Mouse (Mus musculus) adrenal gland, postnatal 10 days (tissue): ENCODE results near the gene Atf6. TPM values are rescaled to one million over a fixed set of nuclear protein-coding genes. Genes with fewer than 3 reads are reported as not detected.

ENCODE experiments used
- DNase-seq: peaks from one replicate; pipeline ENCODE4 v3.0.0; 2021; ENCODE audit warnings: mixed read lengths
- total RNA-seq, 2 experiments: library from RNA; stranded (reverse); gene quantifications; 2 replicates each; pipeline ENCODE4 v1.2.3; 2021

Atf6 gene
- total RNA-seq, 2 experiments from 2014 or later, result 26.1 to 27.6 TPM

DNA sequence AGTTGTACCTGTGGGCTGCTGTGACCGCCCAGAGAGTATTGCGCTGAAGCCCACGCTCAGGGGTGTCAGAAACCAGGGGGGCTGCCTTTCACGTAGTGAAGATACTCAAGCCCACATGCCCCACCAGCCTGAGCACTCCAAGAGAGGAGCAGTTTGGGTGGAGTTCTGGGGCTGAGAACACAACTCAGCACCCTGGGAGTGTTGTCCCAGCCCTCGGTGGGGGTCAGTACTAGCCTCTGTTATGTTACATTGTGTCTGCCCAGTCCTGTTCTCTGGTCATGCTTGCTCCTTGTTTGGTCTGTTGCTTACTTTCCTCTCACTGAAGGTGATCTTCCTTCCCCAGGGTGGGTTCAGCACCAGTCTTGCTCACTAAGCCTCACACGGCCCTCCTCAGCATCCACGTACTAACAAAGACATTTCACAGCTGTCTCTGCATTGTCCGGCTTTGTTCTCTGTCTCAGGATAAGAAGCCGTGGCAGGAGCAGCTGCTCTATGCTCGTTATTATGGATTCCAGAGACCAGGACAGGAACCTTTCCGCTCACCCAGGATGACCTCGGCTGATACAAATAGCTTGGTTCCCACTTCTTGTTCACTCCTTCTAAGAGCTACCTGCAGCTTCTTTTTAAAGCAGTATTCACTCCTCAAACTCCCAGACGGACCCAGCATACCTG lies 209.8 kb downstream of the Atf6 start:
- no peak for DNase-seq

GRCm38 (mm10) chr1:170657228-170657521 lies 210.4 kb downstream of the Atf6 start:
- DNase-seq, result no peak

DNA sequence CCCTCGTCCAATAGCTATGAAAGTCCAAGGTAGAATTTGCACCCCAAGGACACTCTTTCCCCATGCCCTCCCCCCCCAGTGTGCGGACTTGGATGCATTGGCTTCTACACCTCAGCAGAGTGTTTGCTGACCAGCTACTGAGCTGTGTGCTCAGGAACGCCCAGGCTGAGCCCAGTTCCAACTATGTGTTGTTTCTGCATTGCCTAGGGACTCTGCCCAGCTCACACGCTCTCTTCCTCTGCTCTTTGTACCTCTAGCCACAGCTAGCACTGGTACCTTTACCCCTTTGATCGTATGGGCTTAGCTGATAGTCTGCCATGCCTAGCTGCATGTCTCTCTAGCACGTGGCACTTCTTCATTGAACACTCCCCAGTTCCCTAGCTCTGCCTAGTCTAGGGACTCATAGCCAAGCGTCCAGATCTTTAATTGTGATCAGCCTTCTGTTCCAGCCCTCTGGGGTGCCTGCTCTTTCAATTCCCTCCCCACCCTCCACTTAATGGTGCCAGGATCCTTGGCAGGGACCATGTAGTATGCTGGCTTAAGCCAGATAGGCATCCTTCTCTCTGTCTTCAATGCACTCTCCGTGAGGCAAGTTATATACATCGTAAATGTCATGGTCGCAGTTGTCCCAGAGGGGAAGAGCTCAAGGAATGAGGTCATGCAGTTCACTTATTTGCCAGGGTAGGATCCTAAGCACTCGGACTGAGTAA lies 210.9 kb downstream of the Atf6 start:
- DNase-seq, result no peak

DNA sequence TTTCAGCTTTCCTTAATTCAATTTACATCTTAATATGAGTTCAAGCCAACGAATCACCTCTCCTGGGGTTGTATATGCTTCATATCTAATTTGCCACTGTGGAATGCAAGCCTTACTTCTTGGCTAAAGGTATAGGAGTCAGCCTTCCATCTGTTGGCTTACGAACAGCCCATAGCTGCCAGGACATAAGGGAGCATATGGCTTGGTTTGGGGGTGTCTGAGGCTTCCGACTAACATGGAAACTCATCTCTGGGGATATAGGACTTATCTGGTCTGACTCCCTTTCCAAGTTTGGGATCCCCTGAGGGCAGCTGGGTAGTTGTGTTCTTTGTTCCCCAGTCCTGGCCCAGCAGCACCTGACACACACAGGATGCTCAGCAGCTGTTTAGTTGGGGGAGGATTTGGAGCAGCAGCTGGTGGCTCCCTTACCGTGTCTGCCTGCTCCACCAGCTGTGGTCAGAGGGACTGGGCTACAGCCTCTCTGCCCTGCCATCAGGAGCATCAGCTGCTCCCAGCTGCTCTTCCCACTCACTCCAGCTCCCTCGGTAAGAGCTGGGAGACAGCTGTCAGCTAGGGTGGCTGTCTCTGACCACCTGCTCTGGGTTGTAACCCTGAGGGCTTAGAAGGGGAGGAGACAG lies 212.2 kb downstream of the Atf6 start:
- no peak for DNase-seq

Other genes starting within 250 kb of the Atf6 start
- gene Olfml2b, start 223.2 kb downstream of the Atf6 start, total RNA-seq, result 10 to 100 TPM; 16.0 to 17.9 TPM
- under 1 TPM; 0.45 to 0.76 TPM for gene Gm26620, start 17.3 kb upstream of the Atf6 start, total RNA-seq
- 10 to 100 TPM; 14.0 to 17.7 TPM for gene Dusp12, start 17.8 kb upstream of the Atf6 start, total RNA-seq
- under 1 TPM in 1 of 2 experiments, not detected in 1; 0.24 TPM for gene Fcrlb, start 45.2 kb upstream of the Atf6 start, total RNA-seq
- 1 to 10 TPM; 3.0 to 3.2 TPM for gene Fcrla, start 59.8 kb upstream of the Atf6 start, total RNA-seq
- gene Fcgr2b, start 108.8 kb upstream of the Atf6 start, total RNA-seq, result 10 to 100 TPM; 12.4 to 22.3 TPM
- 1 to 10 TPM in 1 of 2 experiments, under 1 TPM in 1; 0.85 to 1.2 TPM for gene Fcgr4, start 151.1 kb upstream of the Atf6 start, total RNA-seq
- gene Fcgr3, start 197.2 kb upstream of the Atf6 start, total RNA-seq, result 10 to 100 TPM in 1 of 2 experiments, 1 to 10 TPM in 1; 9.8 to 10.4 TPM
- 1 to 10 TPM in 1 of 2 experiments, under 1 TPM in 1; 0.51 to 1.3 TPM for gene Cfap126, start 246.1 kb upstream of the Atf6 start, total RNA-seq